Mouse (Mus musculus): ENCODE measurements at regions not wholly inside any gene's neighbourhood (a gene's known extent, or its start where the extent isn't known, plus 50 kb on each side); places are given as distances from the start of the nearest gene placed in this dataset.
A peak's percentile ranks its signal among the peaks of the same experiment; 100 is the strongest.

DNA sequence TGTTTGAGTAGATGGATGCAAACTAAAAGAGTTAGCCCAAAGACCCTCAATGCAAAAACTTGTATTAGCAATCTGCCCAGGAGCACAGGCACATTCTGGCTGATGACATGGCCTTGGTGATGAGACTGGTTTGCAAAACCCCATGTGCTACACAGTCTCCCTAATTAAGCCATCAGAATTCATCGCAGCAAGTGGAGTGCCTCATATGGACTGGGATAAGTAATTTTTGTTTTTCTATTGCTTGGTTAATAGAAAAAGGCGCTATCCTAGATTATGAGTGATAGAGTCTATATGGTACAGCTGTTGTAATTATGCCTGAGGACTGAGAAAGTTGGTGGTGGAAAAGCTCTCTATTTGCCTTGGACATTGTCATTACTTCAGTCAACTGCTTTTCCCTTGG lies 155.2 kb upstream of the Robo1 start:
- no peak for ATAC-seq (replicated peaks; ENCODE audit: low FRiP score, low TSS enrichment, poor library complexity, severe bottlenecking)

DNA sequence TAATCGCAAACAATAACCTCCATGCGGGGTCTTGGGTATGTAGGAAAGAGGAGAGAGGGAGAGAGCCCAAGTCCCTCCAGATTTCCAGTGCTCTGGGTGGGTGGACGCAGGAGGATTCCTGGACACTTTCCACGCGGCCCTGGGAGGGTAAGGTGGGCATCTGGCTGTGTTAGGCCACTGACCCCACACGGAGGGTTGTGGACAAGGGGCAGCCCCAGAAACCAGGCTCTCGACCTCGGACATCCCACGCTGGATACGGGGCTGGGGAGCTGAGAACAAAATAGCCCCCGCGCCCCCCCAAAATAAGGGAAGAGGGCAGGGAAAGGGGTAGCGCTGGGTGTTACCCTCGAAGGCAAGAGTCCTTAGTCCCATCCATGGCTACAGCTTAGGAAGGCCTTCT lies 150.2 kb upstream of the Robo1 start:
- no peak for ATAC-seq (replicated peaks; ENCODE audit: low FRiP score, low TSS enrichment, poor library complexity, severe bottlenecking)

GRCm38 (mm10) chr16:72159411-72159810 lies 148.7 kb upstream of the Robo1 start:
- no peak for ATAC-seq (replicated peaks; ENCODE audit: low FRiP score, low TSS enrichment, poor library complexity, severe bottlenecking)

DNA sequence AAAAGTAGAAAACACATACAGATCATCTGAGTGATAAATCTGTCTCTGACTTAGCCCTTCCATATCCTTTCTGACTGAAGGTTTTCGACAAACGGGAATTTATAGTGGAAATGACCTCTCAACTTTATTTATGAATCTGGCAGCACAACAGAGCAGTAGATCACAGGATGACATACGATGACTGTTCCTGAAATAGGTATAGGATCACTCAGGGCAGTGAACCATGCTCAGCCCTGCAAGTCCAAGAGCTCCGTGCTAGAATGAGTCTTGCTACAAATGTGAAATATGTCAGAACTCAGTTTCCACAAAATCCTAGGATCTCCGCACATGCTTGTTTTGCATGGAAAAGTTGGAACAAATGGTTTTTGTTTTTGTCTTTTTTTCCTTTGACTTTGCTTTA lies 132.4 kb upstream of the Robo1 start:
- no peak for ATAC-seq (replicated peaks; ENCODE audit: low FRiP score, low TSS enrichment, poor library complexity, severe bottlenecking)

- no peak for ATAC-seq (replicated peaks; ENCODE audit: low FRiP score, low TSS enrichment, poor library complexity, severe bottlenecking)
These were observed 113.8 kb upstream of the Robo1 start for GRCm38 (mm10) chr16:72194320-72194719.

- ATAC-seq (replicated peaks; ENCODE audit: low FRiP score, low TSS enrichment, poor library complexity, severe bottlenecking) = no peak
These were observed 92.6 kb upstream of the Robo1 start for GRCm38 (mm10) chr16:72215360-72216013.

DNA sequence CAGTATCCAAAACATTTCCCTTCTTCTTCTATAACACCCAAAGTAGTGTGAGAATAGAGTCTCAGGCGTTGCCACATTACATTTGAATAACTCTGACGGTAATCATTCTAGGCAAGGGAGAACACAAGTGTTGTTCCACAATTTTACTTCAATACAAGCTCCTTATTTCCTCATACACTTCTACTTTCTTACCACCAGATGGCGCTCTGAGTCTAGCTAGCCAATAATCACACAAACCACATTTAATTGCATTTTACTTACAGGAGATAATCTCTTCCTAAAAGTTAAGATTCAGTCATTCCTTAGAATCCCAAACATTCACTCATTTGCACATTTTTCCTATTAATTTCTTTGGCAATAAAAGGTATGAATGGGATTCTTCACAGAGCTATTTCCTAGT lies 90.1 kb upstream of the Robo1 start:
- ATAC-seq (replicated peaks; ENCODE audit: low FRiP score, low TSS enrichment, poor library complexity, severe bottlenecking) = 0 out of 2 replicates have a peak, but pooled peaks have one; percentile 41

- no peak for ATAC-seq (replicated peaks; ENCODE audit: low FRiP score, low TSS enrichment, poor library complexity, severe bottlenecking)
These were observed 86.1 kb upstream of the Robo1 start for GRCm38 (mm10) chr16:72221912-72222502.

DNA sequence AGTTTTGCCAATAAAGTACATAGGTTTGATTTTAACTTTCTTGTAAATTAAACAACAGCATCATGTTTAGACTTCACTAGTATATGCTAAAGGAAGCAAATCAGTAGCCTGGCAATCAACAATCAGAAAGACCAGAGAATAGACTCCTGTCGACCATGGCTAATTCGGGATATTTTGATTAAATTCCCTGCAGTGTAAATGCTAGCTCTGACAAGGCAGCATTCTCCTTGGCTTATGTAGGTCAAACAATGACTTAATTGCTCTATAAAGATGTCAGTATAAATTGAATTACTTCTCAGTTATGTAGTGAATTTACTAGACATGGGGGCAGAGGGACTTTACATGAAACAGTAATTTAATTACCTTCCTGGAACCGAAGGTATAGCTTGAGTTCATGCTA lies 84.2 kb upstream of the Robo1 start:
- no peak for ATAC-seq (replicated peaks; ENCODE audit: low FRiP score, low TSS enrichment, poor library complexity, severe bottlenecking)

GRCm38 (mm10) chr16:72225157-72225880 lies 82.8 kb upstream of the Robo1 start:
- ATAC-seq (replicated peaks; ENCODE audit: low FRiP score, low TSS enrichment, poor library complexity, severe bottlenecking) = no peak

DNA sequence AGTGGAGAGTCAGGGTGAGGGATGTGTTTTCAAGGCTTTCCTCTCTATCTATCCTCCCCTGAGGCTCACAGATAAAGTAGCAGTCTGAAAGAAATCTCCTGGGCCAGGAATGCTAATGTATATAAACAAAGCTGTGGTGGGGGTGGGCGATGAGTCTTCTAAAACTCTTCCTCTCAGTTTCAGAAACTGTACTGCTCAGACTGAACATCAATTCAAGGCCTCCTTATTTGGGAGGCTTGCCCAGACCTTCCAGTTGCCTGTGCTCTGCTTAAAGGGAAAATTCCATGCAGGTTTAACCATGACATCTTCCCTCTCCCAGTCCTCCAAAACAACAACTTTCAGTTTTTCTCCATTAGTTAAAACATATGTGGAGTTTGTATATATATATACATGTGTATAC lies 73.7 kb upstream of the Robo1 start:
- no peak for ATAC-seq (replicated peaks; ENCODE audit: low FRiP score, low TSS enrichment, poor library complexity, severe bottlenecking)

GRCm38 (mm10) chr16:72239631-72240030 lies 68.5 kb upstream of the Robo1 start:
- no peak for ATAC-seq (replicated peaks; ENCODE audit: low FRiP score, low TSS enrichment, poor library complexity, severe bottlenecking)

GRCm38 (mm10) chr16:72256388-72256787 lies 51.7 kb upstream of the Robo1 start:
- no peak for ATAC-seq (replicated peaks; ENCODE audit: low FRiP score, low TSS enrichment, poor library complexity, severe bottlenecking)

Measured in megakaryocyte-erythroid progenitor cell, adult 5-6 weeks (primary cell).